Mouse (Mus musculus) MEL (cell line): ENCODE results near the gene Mafb. TPM values are rescaled to one million over a fixed set of nuclear protein-coding genes. Genes with fewer than 3 reads are reported as not detected.

Source experiments
- DNase-seq: peaks from one replicate; pipeline ENCODE4 v3.0.0; 2011; ENCODE audit warnings: low read depth, low spot score
- H3K27ac ChIP-seq: 2 replicates; pipeline ENCODE4 v1.5.1; 2012; ENCODE audit warnings: low read depth, mild to moderate bottlenecking, control low read depth, low read length, moderate library complexity; ENCODE audit not compliant: control insufficient read depth
- H3K27me3 ChIP-seq, 2 experiments: fragments of 150-350 bp in 1 of 2; sonication (generic) in 1 of 2; 2 replicates each; pipeline ENCODE4 v1.6.1; 2012; ENCODE audit warnings: low read length in 2 of 2, mild to moderate bottlenecking in 2 of 2, improper control_type of control experiment in 1 of 2, moderate library complexity in 1 of 2; ENCODE audit not compliant: insufficient read depth in 2 of 2, control insufficient read depth in 1 of 2
- H3K36me3 ChIP-seq, 2 experiments: 2 replicates each; pipeline ENCODE4 v1.6.1; 2012 to 2014; ENCODE audit warnings: low read length in 2 of 2, improper control_type of control experiment in 1 of 2, inconsistent platforms in 1 of 2, mild to moderate bottlenecking in 1 of 2; ENCODE audit not compliant: insufficient read depth in 2 of 2, control insufficient read depth in 1 of 2
- H3K4me1 ChIP-seq, 2 experiments: fragments of 150-350 bp in 1 of 2; sonication (generic) in 1 of 2; 2 replicates each; pipeline ENCODE4 v1.6.1; 2012; ENCODE audit warnings: low read length in 2 of 2, improper control_type of control experiment in 1 of 2, mild to moderate bottlenecking in 1 of 2; ENCODE audit not compliant: insufficient read depth in 2 of 2, control insufficient read depth in 1 of 2
- H3K4me3 ChIP-seq, 2 experiments: fragments of 150-350 bp in 1 of 2; sonication (generic) in 1 of 2; 2 replicates each; pipeline ENCODE4 v1.5.1; 2012; ENCODE audit warnings: low read depth in 2 of 2, low read length in 2 of 2, mild to moderate bottlenecking in 2 of 2, moderate library complexity in 2 of 2, control low read depth in 1 of 2, improper control_type of control experiment in 1 of 2; ENCODE audit not compliant: control insufficient read depth in 1 of 2, insufficient read depth in 1 of 2
- H3K79me2 ChIP-seq: 2 replicates; pipeline ENCODE4 v1.6.1; 2012; ENCODE audit warnings: mild to moderate bottlenecking, low read length, moderate library complexity; ENCODE audit not compliant: control insufficient read depth, poor library complexity, insufficient read depth
- H3K9ac ChIP-seq: 2 replicates; pipeline ENCODE4 v1.6.1; 2012; ENCODE audit warnings: low read depth, mild to moderate bottlenecking, control low read depth, low read length, moderate library complexity; ENCODE audit not compliant: control insufficient read depth, poor library complexity, severe bottlenecking
- H3K9me3 ChIP-seq: fragments of 150-350 bp; sonication (generic); replicated peaks from 2 replicates; pipeline ENCODE4 v1.6.1; 2012; ENCODE audit warnings: mild to moderate bottlenecking, low read length, improper control_type of control experiment, moderate library complexity; ENCODE audit not compliant: insufficient read depth
- BHLHE40 ChIP-seq: IDR thresholded peaks from 2 replicates; pipeline ENCODE4 v1.6.1; 2012; ENCODE audit warnings: low read depth, mild to moderate bottlenecking, inconsistent platforms, low read length, improper control_type of control experiment, borderline replicate concordance
- E2F4 ChIP-seq: IDR thresholded peaks from 2 replicates; pipeline ENCODE4 v1.6.1; 2011; ENCODE audit warnings: low read depth, low read length, improper control_type of control experiment, borderline replicate concordance
- ELF1 ChIP-seq: IDR thresholded peaks from 2 replicates; pipeline ENCODE4 v1.6.1; 2014; ENCODE audit warnings: low read depth, mild to moderate bottlenecking, inconsistent platforms, low read length, improper control_type of control experiment, moderate library complexity
- EP300 ChIP-seq, 2 experiments: IDR thresholded peaks; 2 replicates each; pipeline ENCODE4 v1.6.1; 2011; ENCODE audit warnings: improper control_type of control experiment in 2 of 2, low read length in 2 of 2, low read depth in 1 of 2, mild to moderate bottlenecking in 1 of 2
- MAZ ChIP-seq: IDR thresholded peaks from 2 replicates; pipeline ENCODE4 v1.6.1; 2012; ENCODE audit warnings: low read depth, mild to moderate bottlenecking, inconsistent platforms, low read length, improper control_type of control experiment
- MXI1 ChIP-seq: IDR thresholded peaks from 2 replicates; pipeline ENCODE4 v1.6.1; 2011; ENCODE audit warnings: mild to moderate bottlenecking, low read depth, low read length, improper control_type of control experiment
- MYC ChIP-seq: IDR thresholded peaks from 2 replicates; pipeline ENCODE4 v1.6.1; 2011; ENCODE audit warnings: low read depth, mild to moderate bottlenecking, low read length, improper control_type of control experiment, moderate library complexity
- POLR2AphosphoS5 ChIP-seq: IDR thresholded peaks from 2 replicates; pipeline ENCODE4 v1.6.1; 2012; ENCODE audit warnings: low read depth, borderline replicate concordance, mild to moderate bottlenecking, inconsistent platforms, low read length, moderate library complexity, mixed read lengths
- RAD21 ChIP-seq: IDR thresholded peaks from 2 replicates; pipeline ENCODE4 v1.6.1; 2011; ENCODE audit warnings: mild to moderate bottlenecking, low read depth, low read length, improper control_type of control experiment
- USF1 ChIP-seq: IDR thresholded peaks from 2 replicates; pipeline ENCODE4 v1.6.1; 2014; ENCODE audit warnings: low read depth, mild to moderate bottlenecking, inconsistent platforms, low read length, improper control_type of control experiment, moderate library complexity
- polyA plus RNA-seq, 2 experiments: library from polyadenylated mRNA; stranded (reverse) in 1 of 2; unstranded in 1 of 2; fragments of >175 nt in 1 of 2; fragments of >200 nt in 1 of 2; gene quantifications; 2 replicates each; pipeline versions ENCODE4 v1.2.1 to v1.2.4; 2012; ENCODE audit warnings: low replicate concordance in 2 of 2, low read depth in 1 of 2; ENCODE audit not compliant: insufficient read length in 2 of 2, insufficient read depth in 1 of 2, missing spikeins in 1 of 2
- total RNA-seq: library from RNA; depleted of rRNA; stranded (reverse); fragments of 300-350 nt; gene quantifications from 2 replicates; pipeline ENCODE4 v1.2.3, GENCODE M21; 2012; rRNA removed

Gene Mafb
- total and polyA plus RNA-seq, 3 experiments, result not detected

DNA sequence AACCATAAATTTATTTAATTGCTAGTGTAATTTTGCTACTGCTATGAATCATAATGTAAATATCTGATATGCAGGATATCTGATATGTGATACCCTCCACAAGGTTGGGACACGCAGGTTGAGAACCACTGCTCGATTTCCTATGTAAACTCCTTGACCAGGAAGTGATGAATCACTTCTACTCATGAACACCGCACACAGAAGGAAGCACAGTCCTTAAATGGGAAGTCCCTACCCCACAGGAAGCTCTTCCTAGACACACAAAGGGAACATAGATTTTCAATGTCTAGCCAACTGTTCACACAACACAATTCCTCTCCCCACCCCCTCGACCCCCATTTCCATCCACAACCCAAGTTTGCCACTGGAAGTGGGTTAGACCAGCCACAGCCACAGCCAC is 48.6 kb downstream of the Mafb start:
- no peak overlapping the region for H3K9ac ChIP-seq
- no peaks in the 10 kb centered on the region for H3K9me3 ChIP-seq
- H3K27ac ChIP-seq, result no peak overlapping the region
- TF ChIP-seq RAD21 (no peak), ELF1 (no peak), POLR2AphosphoS5 (no peak), E2F4 (no peak), BHLHE40 (no peak), USF1 (no peak), MXI1 (no peak), MAZ (no peak), MYC (no peak), EP300 (IDR thresholded peaks at IDR 0.05; ENCODE audit: low read depth in 1 of 2, low read length in 2 of 2) (no peak)
- no peak overlapping the region for H3K4me3 ChIP-seq
- no peak for DNase-seq
- H3K4me1 ChIP-seq, result no peaks in the 10 kb centered on the region
- no peaks in the 10 kb centered on the region for H3K36me3 ChIP-seq
- no peaks in the 10 kb centered on the region for H3K79me2 ChIP-seq
- H3K27me3 ChIP-seq, result no peaks in the 10 kb centered on the region

Other genes with a start within 250 kb of the Mafb start
- gene Gm826, start 32.9 kb downstream of the Mafb start, total RNA-seq, result not detected in 2 replicates
- gene Gm826, start 32.9 kb downstream of the Mafb start, polyA plus RNA-seq, result not detected